Mouse (Mus musculus) G1E (cell line): ENCODE results near the gene Acsm5. TPM values are rescaled to one million over a fixed set of nuclear protein-coding genes. Genes with fewer than 3 reads are reported as not detected.

Source experiments
- ATAC-seq: 2 replicates; pipeline ENCODE4 v1.8.0; 2016; ENCODE audit warnings: mild to moderate bottlenecking; ENCODE audit not compliant: insufficient number of reproducible peaks, poor library complexity, low FRiP score, severe bottlenecking; ENCODE audit errors: extremely low read depth
- DNase-seq: peaks from one replicate; pipeline ENCODE4 v3.0.0; 2012; ENCODE audit warnings: low spot score
- H3K27me3 ChIP-seq: 2 replicates; pipeline ENCODE4 v1.6.1; 2012; ENCODE audit warnings: mild to moderate bottlenecking, low read length, inconsistent platforms; ENCODE audit not compliant: insufficient read depth
- H3K36me3 ChIP-seq: replicated peaks from 2 replicates; pipeline ENCODE3; 2012; ENCODE audit warnings: mild to moderate bottlenecking, inconsistent platforms
- H3K4me1 ChIP-seq: 2 replicates; pipeline ENCODE4 v1.6.1; 2012; ENCODE audit warnings: low read depth, low read length, inconsistent platforms, mixed read lengths; ENCODE audit not compliant: insufficient read depth
- H3K4me3 ChIP-seq: 2 replicates; pipeline ENCODE4 v1.5.1; 2012; ENCODE audit warnings: low read depth, mild to moderate bottlenecking, inconsistent platforms, low read length, moderate library complexity, mixed read lengths
- H3K9me3 ChIP-seq: replicated peaks from 2 replicates; pipeline ENCODE4 v1.6.1; 2012; ENCODE audit warnings: inconsistent platforms
- CTCF ChIP-seq: IDR thresholded peaks from 2 replicates; pipeline ENCODE4 v1.5.1; 2012; ENCODE audit warnings: low read depth, low read length, inconsistent platforms, mixed read lengths
- GATA1 ChIP-seq: IDR thresholded peaks from 2 replicates; pipeline ENCODE4 v1.6.1; 2012; ENCODE audit warnings: borderline replicate concordance, low read length, inconsistent platforms, mixed read lengths
- GATA2 ChIP-seq: IDR thresholded peaks from 2 replicates; pipeline ENCODE4 v1.6.1; 2012; ENCODE audit warnings: low read depth, low read length, inconsistent platforms, borderline replicate concordance
- POLR2AphosphoS5 ChIP-seq: IDR thresholded peaks from 2 replicates; pipeline ENCODE4 v1.6.1; 2012; ENCODE audit warnings: low read depth, low read length, inconsistent platforms; ENCODE audit not compliant: insufficient replicate concordance
- TAL1 ChIP-seq: conservative IDR thresholded peaks from 2 replicates; pipeline ENCODE4 v1.6.1; 2012; ENCODE audit warnings: low read depth, low read length, inconsistent platforms, mixed read lengths
- polyA plus RNA-seq: library from polyadenylated mRNA; stranded (reverse); fragments of >175 nt; gene quantifications from 2 replicates; pipeline ENCODE4 v1.2.3, GENCODE M21; 2012
- total RNA-seq, 2 experiments: library from RNA; stranded (forward) in 1 of 2; stranded (reverse) in 1 of 2; fragments of 200-1000 nt in 1 of 2; fragments of >200 nt in 1 of 2; fragmentation: Nextera tagmentation in 1 of 2; gene quantifications; 2 replicates each; pipeline ENCODE4 v1.2.3; 2014 to 2017

The Acsm5 gene
- total and polyA plus RNA-seq, 3 experiments, result 0.11 TPM; not detected in 2

- no peaks in the 10 kb centered on the region for H3K27me3 ChIP-seq
- H3K9me3 ChIP-seq, result peaks cover 4% of the 10 kb centered on the region; the same call in 1 of the 2 replicates
- no peaks in the 10 kb centered on the region for H3K36me3 ChIP-seq
- no peaks in the 10 kb centered on the region for H3K4me1 ChIP-seq
- ATAC-seq (no peak), DNase-seq (no peak)
- TF ChIP-seq POLR2AphosphoS5 (no peak), CTCF (no peak), GATA1 (no peak), TAL1 (no peak)
- no peak overlapping the region for H3K4me3 ChIP-seq
Observed at GRCm38 (mm10) chr7:119534389-119534788, 15.1 kb downstream of the Acsm5 start.

GRCm38 (mm10) chr7:119542445-119542844 lies 23.2 kb downstream of the Acsm5 start:
- no peak for DNase-seq
- TF ChIP-seq GATA1 (no peak), POLR2AphosphoS5 (no peak), TAL1 (no peak), GATA2 (no peak), CTCF (no peak)
- ATAC-seq, result no peak
- H3K36me3 ChIP-seq, result no peaks in the 10 kb centered on the region
- no peaks in the 10 kb centered on the region for H3K4me1 ChIP-seq
- H3K9me3 ChIP-seq, result no peaks in the 10 kb centered on the region
- no peaks in the 10 kb centered on the region for H3K27me3 ChIP-seq
- H3K4me3 ChIP-seq, result no peak overlapping the region

GRCm38 (mm10) chr7:119545572-119545971 lies 26.3 kb downstream of the Acsm5 start:
- H3K36me3 ChIP-seq, result no peaks in the 10 kb centered on the region
- no peaks in the 10 kb centered on the region for H3K27me3 ChIP-seq
- H3K4me1 ChIP-seq, result no peaks in the 10 kb centered on the region
- H3K4me3 ChIP-seq, result no peak overlapping the region
- no peaks in the 10 kb centered on the region for H3K9me3 ChIP-seq
- DNase-seq, result no peak
- TF ChIP-seq CTCF (no peak), TAL1 (no peak), GATA1 (no peak), POLR2AphosphoS5 (no peak), GATA2 (no peak)
- no peak for ATAC-seq

GRCm38 (mm10) chr7:119550471-119551222 lies 31.4 kb downstream of the Acsm5 start:
- TF ChIP-seq POLR2AphosphoS5, result no peak
- TF ChIP-seq GATA2, result no peak
- TF ChIP-seq TAL1, result no peak
- no peak for TF ChIP-seq GATA1
- no peak for TF ChIP-seq CTCF
- DNase-seq (no peak), ATAC-seq (no peak)
- no peaks in the 10 kb centered on the region for H3K4me1 ChIP-seq
- no peaks in the 10 kb centered on the region for H3K36me3 ChIP-seq
- no peaks in the 10 kb centered on the region for H3K9me3 ChIP-seq
- no peak overlapping the region for H3K4me3 ChIP-seq
- H3K27me3 ChIP-seq, result no peaks in the 10 kb centered on the region

DNA sequence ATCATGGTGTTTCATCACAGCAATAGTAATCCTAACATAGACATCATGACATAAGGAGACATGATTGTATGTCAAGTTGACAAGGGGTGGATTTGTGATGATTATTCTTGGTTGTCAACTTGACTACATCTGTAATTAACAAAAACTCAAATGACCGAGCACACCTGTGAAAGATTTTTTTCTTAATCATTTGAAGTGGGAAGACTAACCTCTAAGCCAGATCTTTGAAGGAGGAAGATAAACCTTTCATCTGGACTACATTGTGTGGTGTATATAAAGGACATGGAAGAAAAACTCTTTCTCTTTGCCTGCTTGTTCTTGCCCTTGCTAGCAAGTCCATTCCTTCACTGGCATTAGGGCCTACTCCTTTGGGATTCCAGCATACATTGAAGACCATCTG lies 34.8 kb downstream of the Acsm5 start, which contains the start of gene Acsm2:
Gene Acsm2 (plus strand): TSS at position 301 of the 400 bp plus-strand sequence.
- no peak for TF ChIP-seq GATA2
- TF ChIP-seq GATA1, result no peak
- no peak for TF ChIP-seq TAL1
- no peak for TF ChIP-seq CTCF
- TF ChIP-seq POLR2AphosphoS5, result no peak
- Histone ChIP-seq H3K4me1 (no peaks in the 10 kb centered on the region), H3K27me3 (no peaks in the 10 kb centered on the region), H3K36me3 (no peaks in the 10 kb centered on the region), H3K9me3 (no peaks in the 10 kb centered on the region), H3K4me3 (no peak within 1 kb of the TSS)
- DNase-seq (no peak), ATAC-seq (no peak)

DNA sequence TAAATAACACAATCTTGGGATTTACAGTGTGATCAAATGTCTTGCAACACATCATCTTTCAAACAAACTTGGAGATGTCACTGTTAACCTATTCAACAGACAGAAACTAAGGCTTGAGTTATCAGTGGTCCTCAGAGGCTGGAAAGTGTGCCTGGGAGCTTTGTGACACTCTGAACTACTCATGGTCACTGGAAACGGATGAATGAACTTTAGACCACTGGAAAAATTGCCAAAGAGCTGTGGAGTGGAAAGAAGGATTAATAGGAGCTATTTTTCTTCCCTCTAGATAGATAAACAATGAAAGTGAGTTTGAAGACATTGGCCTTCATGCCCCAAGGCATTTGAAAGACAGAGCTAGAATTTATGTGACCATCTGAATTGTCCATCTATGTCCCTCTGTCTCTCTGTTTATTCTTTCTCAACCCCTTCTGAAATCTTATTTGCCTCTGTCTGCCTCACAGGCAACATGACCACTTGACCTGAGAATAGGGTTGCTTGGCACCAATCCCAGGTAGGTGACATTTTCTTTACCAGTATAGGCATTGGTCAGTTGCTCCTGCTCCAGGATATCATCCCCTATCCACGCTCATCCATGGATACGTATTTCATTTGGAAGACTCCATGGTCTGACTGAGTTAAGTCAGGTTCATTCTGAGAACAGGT lies 40.7 kb downstream of the Acsm5 start:
- Histone ChIP-seq H3K4me1 (no peaks in the 10 kb centered on the region), H3K4me3 (no peak overlapping the region), H3K36me3 (no peaks in the 10 kb centered on the region), H3K27me3 (no peaks in the 10 kb centered on the region), H3K9me3 (no peaks in the 10 kb centered on the region)
- DNase-seq (no peak), ATAC-seq (no peak)
- TF ChIP-seq POLR2AphosphoS5 (no peak), CTCF (no peak), GATA1 (no peak), TAL1 (no peak), GATA2 (no peak)
